Mouse (Mus musculus): ENCODE results near the gene Gm2001. TPM values are rescaled to one million over a fixed set of nuclear protein-coding genes. Genes with fewer than 3 reads are reported as not detected.
A peak's percentile ranks its signal among the peaks of the same experiment; 100 is the strongest.
"Not testable (repeated sequence)": the region's sequence is repeated elsewhere in the genome, so short reads cannot be mapped to it uniquely, and the experiment has no call there.

Gene Gm2001
- polyA plus RNA-seq (2015; fragmentation: Nextera tagmentation; extraction: Ambion mirVana): not detected in 2 replicates

GRCm38 (mm10) chr12:87842239-87842638, at the start of gene Gm2001:
Gene Gm2001 (minus strand): TSS chr12:87842339.
- ATAC-seq (ENCODE audit: low read depth); H3K27ac ChIP-seq (ENCODE audit: low read length): not testable (repeated sequence)
- WGBS (ENCODE audit: insufficient replicate concordance): 37% methylated on average over 1 of the region's 2 CpGs

GRCm38 (mm10) chr12:87873772-87874171, 31.6 kb upstream of the Gm2001 start, which contains the start of gene Gm2016:
Gene Gm2016 (plus strand): TSS chr12:87874072.
- H3K27ac ChIP-seq (ENCODE audit: low read length); H3K4me2 ChIP-seq (ENCODE audit: low read depth, low read length); H3K36me3 ChIP-seq (ENCODE audit: control insufficient read depth, insufficient read depth); H3K9ac ChIP-seq (ENCODE audit: low read depth, low read length); H3K9me3 ChIP-seq (replicated peaks; ENCODE audit: control insufficient read depth, low read length); H3K4me1 ChIP-seq (ENCODE audit: control insufficient read depth, low read depth, low read length); H3K27me3 ChIP-seq (ENCODE audit: control insufficient read depth, insufficient read depth, low read depth, low read length); H3K4me3 ChIP-seq (ENCODE audit: low read depth, low read length); ATAC-seq (ENCODE audit: low read depth): not testable (repeated sequence)
- 61% methylated on average over 5 of the region's 5 CpGs for WGBS (ENCODE audit: insufficient replicate concordance)

More at GRCm38 (mm10) chr12:87842239-87842638, at the start of gene Gm2001:
- H3K36me3 ChIP-seq (ENCODE audit: control insufficient read depth, insufficient read depth); H3K4me2 ChIP-seq (ENCODE audit: low read depth, low read length); H3K4me3 ChIP-seq (ENCODE audit: low read depth, low read length); H3K9ac ChIP-seq (ENCODE audit: low read depth, low read length); H3K4me1 ChIP-seq (ENCODE audit: control insufficient read depth, low read depth, low read length); H3K9me3 ChIP-seq (replicated peaks; ENCODE audit: control insufficient read depth, low read length); H3K27me3 ChIP-seq (ENCODE audit: control insufficient read depth, insufficient read depth, low read depth, low read length): not testable (repeated sequence)

DNA sequence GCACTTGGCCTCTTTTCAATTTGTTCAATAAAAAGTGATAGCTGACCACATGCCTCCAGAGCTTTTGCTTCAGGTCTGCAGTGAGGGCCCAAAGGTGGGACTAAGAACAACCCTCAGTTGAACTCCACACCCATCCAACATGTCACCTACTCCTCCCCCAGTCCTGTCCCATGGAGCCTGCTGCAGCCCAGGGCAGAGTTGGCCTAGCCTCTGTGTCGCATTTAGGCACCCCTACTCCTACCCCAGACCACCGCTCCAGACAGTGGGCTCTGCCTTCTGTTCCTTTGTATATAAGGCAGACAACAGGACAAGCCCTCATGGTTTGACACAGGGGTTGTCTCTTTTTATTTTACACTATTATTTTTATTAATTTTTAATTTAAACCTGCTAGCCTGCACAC, 21.9 kb upstream of the Gm2001 start:
- not testable (repeated sequence) for H3K27ac ChIP-seq (ENCODE audit: low read length); H3K9me3 ChIP-seq (replicated peaks; ENCODE audit: control insufficient read depth, low read length); H3K4me3 ChIP-seq (ENCODE audit: low read depth, low read length); H3K36me3 ChIP-seq (ENCODE audit: control insufficient read depth, insufficient read depth); H3K27me3 ChIP-seq (ENCODE audit: control insufficient read depth, insufficient read depth, low read depth, low read length); H3K9ac ChIP-seq (ENCODE audit: low read depth, low read length); ATAC-seq (ENCODE audit: low read depth); H3K4me2 ChIP-seq (ENCODE audit: low read depth, low read length); H3K4me1 ChIP-seq (ENCODE audit: control insufficient read depth, low read depth, low read length)
- 54% methylated on average over 2 of the region's 2 CpGs for WGBS (ENCODE audit: insufficient replicate concordance)

DNA sequence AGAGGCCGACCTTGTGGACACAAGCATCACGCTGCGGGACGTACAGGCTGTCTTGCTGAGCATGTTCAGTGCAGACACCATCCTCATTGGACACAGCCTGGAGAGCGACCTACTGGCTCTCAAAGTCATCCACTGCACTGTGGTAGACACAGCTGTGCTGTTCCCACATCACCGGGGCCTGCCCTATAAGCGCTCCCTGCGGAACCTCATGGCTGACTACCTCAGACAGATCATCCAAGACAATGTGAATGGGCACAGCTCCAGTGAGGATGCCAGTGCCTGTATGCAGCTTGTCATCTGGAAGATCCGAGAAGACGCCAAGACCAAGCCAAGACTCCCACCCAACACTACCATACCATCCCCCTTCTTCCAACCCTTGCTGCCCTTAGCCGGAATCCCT, 21.5 kb upstream of the Gm2001 start:
- H3K4me2 ChIP-seq (ENCODE audit: low read depth, low read length); H3K4me1 ChIP-seq (ENCODE audit: control insufficient read depth, low read depth, low read length); H3K4me3 ChIP-seq (ENCODE audit: low read depth, low read length); H3K36me3 ChIP-seq (ENCODE audit: control insufficient read depth, insufficient read depth); H3K27ac ChIP-seq (ENCODE audit: low read length); H3K27me3 ChIP-seq (ENCODE audit: control insufficient read depth, insufficient read depth, low read depth, low read length); ATAC-seq (ENCODE audit: low read depth); H3K9me3 ChIP-seq (replicated peaks; ENCODE audit: control insufficient read depth, low read length); H3K9ac ChIP-seq (ENCODE audit: low read depth, low read length): not testable (repeated sequence)
- WGBS (ENCODE audit: insufficient replicate concordance): 84% methylated on average over 8 of the region's 11 CpGs

- 0 out of 2 replicates have a peak, but pooled peaks have one; percentile 11 for ATAC-seq (ENCODE audit: low read depth)
- 64% methylated on average over 23 of the region's 23 CpGs for whole genome bisulfite sequencing (ENCODE audit: insufficient replicate concordance)
These were observed 19.9 kb upstream of the Gm2001 start for GRCm38 (mm10) chr12:87861740-87862692.

DNA sequence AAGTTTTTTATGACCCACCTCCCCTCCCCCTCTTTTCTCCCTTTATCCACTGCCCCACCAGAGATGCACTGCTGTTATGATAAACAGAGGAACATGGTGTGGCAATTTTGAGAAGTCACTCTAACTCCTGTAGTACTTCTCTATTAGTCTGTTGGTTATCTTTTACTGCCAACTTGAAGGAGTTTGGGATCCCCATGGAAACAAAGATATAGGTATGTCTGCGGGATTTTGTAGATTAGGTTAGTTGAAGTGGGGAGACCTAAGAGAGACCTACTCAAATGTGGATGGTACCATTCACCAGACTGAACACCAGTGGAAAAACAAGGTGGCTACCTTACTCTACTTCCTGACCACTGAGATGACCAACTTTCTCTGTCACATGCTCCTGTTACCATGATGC, 13.9 kb upstream of the Gm2001 start:
- not testable (repeated sequence) for H3K9ac ChIP-seq (ENCODE audit: low read depth, low read length); H3K27me3 ChIP-seq (ENCODE audit: control insufficient read depth, insufficient read depth, low read depth, low read length); ATAC-seq (ENCODE audit: low read depth); H3K4me2 ChIP-seq (ENCODE audit: low read depth, low read length); H3K4me1 ChIP-seq (ENCODE audit: control insufficient read depth, low read depth, low read length); H3K4me3 ChIP-seq (ENCODE audit: low read depth, low read length); H3K36me3 ChIP-seq (ENCODE audit: control insufficient read depth, insufficient read depth); H3K27ac ChIP-seq (ENCODE audit: low read length); H3K9me3 ChIP-seq (replicated peaks; ENCODE audit: control insufficient read depth, low read length)
- 34% methylated on average over 1 of the region's 1 CpGs for WGBS (ENCODE audit: insufficient replicate concordance)

More at GRCm38 (mm10) chr12:87861740-87862692, 19.9 kb upstream of the Gm2001 start:
- not testable (repeated sequence) for H3K27ac ChIP-seq (ENCODE audit: low read length); H3K9ac ChIP-seq (ENCODE audit: low read depth, low read length); H3K9me3 ChIP-seq (replicated peaks; ENCODE audit: control insufficient read depth, low read length); H3K4me1 ChIP-seq (ENCODE audit: control insufficient read depth, low read depth, low read length); H3K27me3 ChIP-seq (ENCODE audit: control insufficient read depth, insufficient read depth, low read depth, low read length); H3K4me2 ChIP-seq (ENCODE audit: low read depth, low read length); H3K36me3 ChIP-seq (ENCODE audit: control insufficient read depth, insufficient read depth); H3K4me3 ChIP-seq (ENCODE audit: low read depth, low read length)

- not testable (repeated sequence) for H3K36me3 ChIP-seq (ENCODE audit: control insufficient read depth, insufficient read depth); H3K4me1 ChIP-seq (ENCODE audit: control insufficient read depth, low read depth, low read length); H3K4me3 ChIP-seq (ENCODE audit: low read depth, low read length); H3K9me3 ChIP-seq (replicated peaks; ENCODE audit: control insufficient read depth, low read length); H3K27ac ChIP-seq (ENCODE audit: low read length); H3K27me3 ChIP-seq (ENCODE audit: control insufficient read depth, insufficient read depth, low read depth, low read length); H3K4me2 ChIP-seq (ENCODE audit: low read depth, low read length); H3K9ac ChIP-seq (ENCODE audit: low read depth, low read length)
- ATAC-seq (ENCODE audit: low read depth): peak; percentile 68
- no CpG with 5 or more reads among the region's 2 CpGs for WGBS (ENCODE audit: insufficient replicate concordance)
These were observed 8.5 kb upstream of the Gm2001 start for GRCm38 (mm10) chr12:87850657-87851056.

- not testable (repeated sequence) for ATAC-seq (ENCODE audit: low read depth); H3K9ac ChIP-seq (ENCODE audit: low read depth, low read length)
These were observed 25.9 kb downstream of the Gm2001 start, which contains the start of gene BB287469 for GRCm38 (mm10) chr12:87816277-87816676. Gene BB287469 (plus strand): TSS chr12:87816577.

DNA sequence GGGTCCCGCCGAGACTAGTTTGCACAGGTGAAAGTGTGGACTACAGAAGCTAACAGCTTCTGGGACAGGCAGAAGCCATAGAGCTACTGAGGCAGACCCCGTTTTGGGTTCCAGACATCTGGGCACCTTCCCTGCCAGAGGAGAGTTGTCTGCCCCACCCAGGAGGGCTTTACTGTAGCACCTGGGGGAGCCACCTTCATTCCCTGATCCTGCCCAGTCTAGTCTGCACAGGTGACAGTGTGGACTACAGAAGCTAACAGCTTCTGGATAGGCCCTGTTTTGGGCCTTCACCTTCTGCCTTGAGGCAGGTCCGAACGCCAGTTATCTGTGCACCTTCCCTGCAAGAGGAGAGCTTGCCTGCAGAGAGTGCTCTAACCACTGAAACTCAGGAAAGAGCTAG, 44.2 kb downstream of the Gm2001 start:
- not testable (repeated sequence) for H3K4me3 ChIP-seq (ENCODE audit: low read depth, low read length); H3K27me3 ChIP-seq (ENCODE audit: control insufficient read depth, insufficient read depth, low read depth, low read length); H3K4me2 ChIP-seq (ENCODE audit: low read depth, low read length); H3K4me1 ChIP-seq (ENCODE audit: control insufficient read depth, low read depth, low read length); H3K27ac ChIP-seq (ENCODE audit: low read length); ATAC-seq (ENCODE audit: low read depth); H3K36me3 ChIP-seq (ENCODE audit: control insufficient read depth, insufficient read depth); H3K9me3 ChIP-seq (replicated peaks; ENCODE audit: control insufficient read depth, low read length); H3K9ac ChIP-seq (ENCODE audit: low read depth, low read length)
- 71% methylated on average over 5 of the region's 5 CpGs for WGBS (ENCODE audit: insufficient replicate concordance)

More at GRCm38 (mm10) chr12:87816277-87816676, 25.9 kb downstream of the Gm2001 start, which contains the start of gene BB287469:
- not testable (repeated sequence) for H3K9me3 ChIP-seq (replicated peaks; ENCODE audit: control insufficient read depth, low read length); H3K27me3 ChIP-seq (ENCODE audit: control insufficient read depth, insufficient read depth, low read depth, low read length); H3K27ac ChIP-seq (ENCODE audit: low read length); H3K36me3 ChIP-seq (ENCODE audit: control insufficient read depth, insufficient read depth); H3K4me2 ChIP-seq (ENCODE audit: low read depth, low read length); H3K4me1 ChIP-seq (ENCODE audit: control insufficient read depth, low read depth, low read length); H3K4me3 ChIP-seq (ENCODE audit: low read depth, low read length)
- 57% methylated on average over 5 of the region's 6 CpGs for WGBS (ENCODE audit: insufficient replicate concordance)
